Mouse (Mus musculus): ENCODE measurements around the gene Akap10.

DNA sequence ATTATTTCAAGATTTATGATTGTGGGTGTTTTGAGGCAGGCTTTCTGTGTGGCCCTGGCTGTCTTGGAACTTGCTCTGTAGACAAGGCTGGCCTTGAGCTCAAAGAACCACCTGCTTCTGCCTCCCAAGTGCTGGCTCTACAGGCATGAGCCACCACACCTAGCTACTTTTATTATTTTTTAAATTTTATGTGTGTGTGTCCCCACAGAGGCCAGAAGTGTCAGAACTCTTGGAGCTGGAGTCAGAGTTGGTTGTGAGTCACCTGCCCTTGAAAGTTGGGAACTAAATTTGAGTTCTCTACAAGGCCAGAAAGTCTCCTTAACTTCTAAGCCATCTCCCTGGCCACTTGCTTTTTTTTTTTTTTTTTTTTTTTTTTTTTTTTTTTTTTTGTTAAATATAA is 50.1 kb downstream of the Akap10 start:
- TF ChIP-seq CTCF (conservative IDR thresholded peaks at IDR 0.05; ENCODE audit: low read length) = no peak
- no peak for TF ChIP-seq POU5F1 (IDR thresholded peaks at IDR 0.05; ENCODE audit: borderline replicate concordance, low read length)
- TF ChIP-seq NANOG (IDR thresholded peaks at IDR 0.05; ENCODE audit: borderline replicate concordance, low read length) = no peak
